Mouse (Mus musculus): ENCODE data around the gene Msrb2. TPM values are rescaled to one million over a fixed set of nuclear protein-coding genes. Genes with fewer than 3 reads are reported as not detected.
A peak's percentile ranks its signal among the peaks of the same experiment; 100 is the strongest.

The Msrb2 gene
- 7.1 and 7.5 TPM in 2 replicates for polyA plus RNA-seq (2015; fragmentation: Nextera tagmentation; extraction: Ambion mirVana)

GRCm38 (mm10) chr2:19371390-19372158 lies at the start of gene Msrb2:
Gene Msrb2, plus strand, starts transcription at chr2:19371440.
- Histone ChIP-seq H3K27me3 (replicated peaks) (no peaks in the 10 kb centered on the region), H3K4me2 (peak within 1 kb of the TSS; percentile 94), H3K4me1 (peaks cover 7% of the 10 kb centered on the region; the same call in 1 of the 2 replicates), H3K4me3 (peak within 1 kb of the TSS; percentile 76), H3K9ac (peak within 1 kb of the TSS; percentile 55), H3K27ac (no peak within 1 kb of the TSS), H3K36me3 (replicated peaks) (no peaks in the 10 kb centered on the region), H3K9me3 (no peaks in the 10 kb centered on the region)
- peak; percentile 87 for ATAC-seq (replicated peaks)
- WGBS, result under 1% methylated on average over 39 of the region's 39 CpGs

- no peak for ATAC-seq (replicated peaks)
- no peak overlapping the region for H3K4me2 ChIP-seq
- H3K27me3 ChIP-seq (replicated peaks), result no peaks in the 10 kb centered on the region
- no peak overlapping the region for H3K4me3 ChIP-seq
- WGBS, result 68% methylated on average over 9 of the region's 9 CpGs
- H3K27ac ChIP-seq, result no peak overlapping the region
- no peaks in the 10 kb centered on the region for H3K4me1 ChIP-seq
- H3K9ac ChIP-seq, result no peak overlapping the region
- H3K9me3 ChIP-seq, result no peaks in the 10 kb centered on the region
- no peaks in the 10 kb centered on the region for H3K36me3 ChIP-seq (replicated peaks)
Measured at GRCm38 (mm10) chr2:19322448-19322847, 48.8 kb upstream of the Msrb2 start.

GRCm38 (mm10) chr2:19326376-19326775 lies 44.9 kb upstream of the Msrb2 start:
- no peaks in the 10 kb centered on the region for H3K36me3 ChIP-seq (replicated peaks)
- 81% methylated on average over 1 of the region's 1 CpGs for WGBS
- H3K4me2 ChIP-seq, result no peak overlapping the region
- H3K9ac ChIP-seq, result no peak overlapping the region
- no peak overlapping the region for H3K4me3 ChIP-seq
- no peaks in the 10 kb centered on the region for H3K27me3 ChIP-seq (replicated peaks)
- no peak for ATAC-seq (replicated peaks)
- no peak overlapping the region for H3K27ac ChIP-seq
- H3K4me1 ChIP-seq, result no peaks in the 10 kb centered on the region
- no peaks in the 10 kb centered on the region for H3K9me3 ChIP-seq

GRCm38 (mm10) chr2:19327811-19328210 lies 43.4 kb upstream of the Msrb2 start:
- H3K9ac ChIP-seq, result no peak overlapping the region
- no peaks in the 10 kb centered on the region for H3K27me3 ChIP-seq (replicated peaks)
- H3K9me3 ChIP-seq, result no peaks in the 10 kb centered on the region
- no peak overlapping the region for H3K4me2 ChIP-seq
- ATAC-seq (replicated peaks), result no peak
- no peak overlapping the region for H3K27ac ChIP-seq
- no peak overlapping the region for H3K4me3 ChIP-seq
- WGBS, result 79% methylated on average over 4 of the region's 4 CpGs
- H3K4me1 ChIP-seq, result no peaks in the 10 kb centered on the region
- H3K36me3 ChIP-seq (replicated peaks), result no peaks in the 10 kb centered on the region

GRCm38 (mm10) chr2:19343901-19344635 lies 27.2 kb upstream of the Msrb2 start:
- Histone ChIP-seq H3K9ac (no peak overlapping the region), H3K4me1 (no peaks in the 10 kb centered on the region), H3K27me3 (replicated peaks) (no peaks in the 10 kb centered on the region), H3K4me2 (peak overlapping the region; percentile 35), H3K9me3 (no peaks in the 10 kb centered on the region), H3K27ac (no peak overlapping the region), H3K4me3 (0 out of 2 replicates have a peak overlapping the region, but pooled peaks have one; percentile 20), H3K36me3 (replicated peaks) (no peaks in the 10 kb centered on the region)
- peak; percentile 41 for ATAC-seq (replicated peaks)
- WGBS, result 56% methylated on average over 10 of the region's 10 CpGs

- Histone ChIP-seq H3K27me3 (replicated peaks) (no peaks in the 10 kb centered on the region), H3K4me1 (no peaks in the 10 kb centered on the region), H3K36me3 (replicated peaks) (no peaks in the 10 kb centered on the region), H3K4me2 (peak overlapping the region; percentile 35), H3K27ac (no peak overlapping the region), H3K9ac (peak overlapping the region; percentile 28; the same call in 1 of the 2 replicates), H3K4me3 (peak overlapping the region; percentile 20), H3K9me3 (no peaks in the 10 kb centered on the region)
- WGBS, result 26% methylated on average over 18 of the region's 20 CpGs
- peak; percentile 94 for ATAC-seq (replicated peaks)
Measured at GRCm38 (mm10) chr2:19344636-19345413, 26.4 kb upstream of the Msrb2 start.

DNA sequence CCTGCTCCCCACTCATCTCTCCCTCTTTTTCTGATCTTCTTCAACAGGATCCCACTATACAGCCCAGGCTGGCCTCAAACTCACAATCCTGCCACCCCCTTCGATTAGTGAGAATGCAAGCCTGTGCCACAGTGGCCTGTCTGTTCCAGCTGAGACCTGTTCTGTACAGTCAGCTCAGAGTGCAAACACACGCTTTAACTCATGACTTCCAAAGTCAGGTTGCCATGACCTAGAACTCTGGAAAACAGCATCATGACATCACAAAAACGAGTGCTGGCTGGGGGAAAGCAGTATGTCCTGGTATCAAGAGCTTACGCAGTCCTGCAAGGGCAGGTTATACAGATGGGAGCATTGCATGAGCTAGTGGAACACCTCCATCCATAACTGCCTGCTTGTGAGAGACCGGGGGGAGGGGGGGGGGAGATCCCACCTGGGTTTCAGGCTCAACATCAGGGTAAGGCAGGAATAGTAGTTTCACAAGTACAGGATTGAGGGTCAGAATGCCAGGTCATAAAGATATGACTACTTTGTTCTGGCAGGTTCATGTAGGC lies 25.8 kb upstream of the Msrb2 start:
- no peak overlapping the region for H3K4me3 ChIP-seq
- 78% methylated on average over 5 of the region's 5 CpGs for WGBS

DNA sequence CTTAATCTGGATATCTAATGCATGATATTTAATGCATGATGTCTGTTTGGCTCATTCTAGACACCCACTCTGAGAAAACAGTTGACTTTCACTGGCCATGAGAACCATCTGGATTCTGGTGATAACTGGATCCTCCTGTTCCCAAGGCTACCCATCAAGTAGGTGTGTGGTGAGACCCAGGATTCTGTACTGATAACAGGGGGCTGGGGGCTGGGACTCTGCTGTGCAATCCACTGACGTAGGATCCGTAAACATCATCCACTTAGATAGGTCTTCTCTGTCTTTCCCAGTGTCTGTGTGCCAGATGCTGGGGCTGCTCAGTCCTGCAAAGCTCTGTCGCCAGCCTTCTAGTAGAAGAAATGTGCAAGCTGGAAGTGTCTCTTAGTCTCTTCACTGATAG lies 22.8 kb upstream of the Msrb2 start:
- Histone ChIP-seq H3K4me1 (no peaks in the 10 kb centered on the region), H3K9ac (no peak overlapping the region), H3K4me3 (no peak overlapping the region), H3K27ac (no peak overlapping the region), H3K36me3 (replicated peaks) (no peaks in the 10 kb centered on the region), H3K27me3 (replicated peaks) (no peaks in the 10 kb centered on the region), H3K4me2 (no peak overlapping the region), H3K9me3 (no peaks in the 10 kb centered on the region)
- ATAC-seq (replicated peaks), result no peak
- 83% methylated on average over 3 of the region's 3 CpGs for WGBS

More for the DNA sequence above, 25.8 kb upstream of the Msrb2 start:
- Histone ChIP-seq H3K27ac (no peak overlapping the region), H3K27me3 (replicated peaks) (no peaks in the 10 kb centered on the region), H3K36me3 (replicated peaks) (no peaks in the 10 kb centered on the region), H3K4me2 (peak overlapping the region; percentile 35), H3K9ac (no peak overlapping the region), H3K9me3 (no peaks in the 10 kb centered on the region), H3K4me1 (no peaks in the 10 kb centered on the region)
- ATAC-seq (replicated peaks), result peak; percentile 51

DNA sequence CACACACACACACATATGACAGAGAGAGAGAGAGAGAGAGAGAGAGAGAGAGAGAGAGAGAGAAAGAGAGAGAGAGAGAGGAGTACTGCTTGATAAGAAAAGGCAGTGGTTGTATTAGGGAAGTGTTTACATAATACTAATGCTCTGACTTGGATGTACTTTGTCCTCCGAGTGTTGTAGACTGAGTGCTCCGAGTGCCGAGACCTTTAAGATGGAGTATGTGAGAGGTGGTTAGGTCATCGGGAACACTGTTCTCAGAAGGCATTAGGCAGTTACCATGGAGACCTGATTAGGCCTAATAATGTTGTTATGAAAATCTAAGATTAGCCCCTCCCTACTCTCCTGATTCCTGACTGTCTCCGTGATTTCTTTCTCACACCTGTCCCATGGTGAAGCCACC lies 21.1 kb upstream of the Msrb2 start:
- no peak overlapping the region for H3K4me2 ChIP-seq
- no peaks in the 10 kb centered on the region for H3K27me3 ChIP-seq (replicated peaks)
- H3K4me3 ChIP-seq, result no peak overlapping the region
- H3K9ac ChIP-seq, result no peak overlapping the region
- no peaks in the 10 kb centered on the region for H3K36me3 ChIP-seq (replicated peaks)
- no peaks in the 10 kb centered on the region for H3K4me1 ChIP-seq
- 86% methylated on average over 5 of the region's 5 CpGs for WGBS
- ATAC-seq (replicated peaks), result no peak
- H3K9me3 ChIP-seq, result no peaks in the 10 kb centered on the region
- no peak overlapping the region for H3K27ac ChIP-seq

GRCm38 (mm10) chr2:19351615-19352253 lies 19.5 kb upstream of the Msrb2 start:
- Histone ChIP-seq H3K27me3 (replicated peaks) (no peaks in the 10 kb centered on the region), H3K9ac (no peak overlapping the region), H3K27ac (no peak overlapping the region), H3K4me2 (no peak overlapping the region), H3K4me1 (no peaks in the 10 kb centered on the region), H3K9me3 (no peaks in the 10 kb centered on the region), H3K36me3 (replicated peaks) (no peaks in the 10 kb centered on the region), H3K4me3 (no peak overlapping the region)
- no peak for ATAC-seq (replicated peaks)
- 88% methylated on average over 1 of the region's 1 CpGs for WGBS

- no peaks in the 10 kb centered on the region for H3K9me3 ChIP-seq
- no peak overlapping the region for H3K4me3 ChIP-seq
- ATAC-seq (replicated peaks), result no peak
- H3K36me3 ChIP-seq (replicated peaks), result no peaks in the 10 kb centered on the region
- no peaks in the 10 kb centered on the region for H3K27me3 ChIP-seq (replicated peaks)
- no peaks in the 10 kb centered on the region for H3K4me1 ChIP-seq
- no peak overlapping the region for H3K9ac ChIP-seq
- 88% methylated on average over 2 of the region's 2 CpGs for WGBS
- no peak overlapping the region for H3K27ac ChIP-seq
- H3K4me2 ChIP-seq, result no peak overlapping the region
Measured at GRCm38 (mm10) chr2:19353158-19353557, 18.1 kb upstream of the Msrb2 start.

Data from midbrain, embryonic 15.5 days (tissue).